Mouse (Mus musculus) thymus, adult 2 months (tissue): ENCODE measurements around the gene Mrps33.

ENCODE experiments used
- CTCF ChIP-seq: fragments of 200-500 bp; IDR thresholded peaks from 2 replicates; pipeline ENCODE4 v1.5.1; 2012; ENCODE audit warnings: mild to moderate bottlenecking, control low read depth, low read length, moderate library complexity, borderline replicate concordance; ENCODE audit not compliant: control insufficient read depth, poor library complexity, insufficient read depth; ENCODE audit errors: extremely low read depth
- POLR2A ChIP-seq: fragments of 200-500 bp; IDR thresholded peaks from 2 replicates; pipeline ENCODE4 v1.6.1; 2012; ENCODE audit warnings: mild to moderate bottlenecking, low read length, control low read depth, moderate library complexity; ENCODE audit not compliant: control insufficient read depth, poor library complexity, insufficient read depth; ENCODE audit errors: extremely low read depth

- no peak for TF ChIP-seq CTCF
- no peak for TF ChIP-seq POLR2A
Observed at GRCm38 (mm10) chr6:39796150-39796549, 14.6 kb downstream of the Mrps33 start.
